Mouse (Mus musculus): ENCODE results near the gene Barx2.

GRCm38 (mm10) chr9:31850706-31851105, 62.6 kb downstream of the Barx2 start:
- TF ChIP-seq MAFK (IDR thresholded peaks at IDR 0.05; ENCODE audit: insufficient read depth, low read depth, low read length), result no peak
- no peak for TF ChIP-seq CHD2 (IDR thresholded peaks at IDR 0.05; ENCODE audit: low read depth, low read length)
- TF ChIP-seq HCFC1 (IDR thresholded peaks at IDR 0.05; ENCODE audit: borderline replicate concordance, insufficient read depth, low read length), result no peak
- TF ChIP-seq ZNF384 (IDR thresholded peaks at IDR 0.05; ENCODE audit: low read depth, low read length), result no peak
